Mouse (Mus musculus): Measurements from ENCODE around the gene Ttc9c. TPM values are rescaled to one million over a fixed set of nuclear protein-coding genes. Genes with fewer than 3 reads are reported as not detected.

The Ttc9c gene
- polyA plus RNA-seq, 1 experiment from 2014 or later: 50.6 TPM

DNA sequence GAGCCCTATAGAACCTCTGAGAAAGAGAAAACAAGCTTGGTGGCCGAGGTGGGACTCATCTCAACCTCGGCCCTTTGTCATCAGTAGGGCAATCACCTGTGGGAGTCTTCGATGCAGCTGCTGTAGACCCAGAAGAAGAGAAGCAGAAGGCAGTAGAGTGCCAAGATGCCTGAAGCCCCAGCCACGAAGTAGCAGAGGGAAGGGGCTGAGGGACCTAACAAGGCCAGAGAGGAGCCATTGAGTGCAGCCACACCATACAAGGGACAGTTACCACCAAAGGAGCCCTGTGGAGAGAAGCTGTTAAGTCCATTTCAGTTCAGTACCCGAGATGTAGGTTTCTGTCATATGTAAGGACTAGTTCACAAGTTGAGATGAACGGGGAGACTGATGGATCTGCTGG lies 45.7 kb downstream of the Ttc9c start:
- peak overlapping the region; percentile 99 for H3K4me2 ChIP-seq (ENCODE audit: low read depth)
- no peak for ATAC-seq (ENCODE audit: insufficient read depth, low FRiP score, low TSS enrichment)
- no peaks in the 10 kb centered on the region for H3K27me3 ChIP-seq (ENCODE audit: control insufficient read depth, insufficient read depth, low read length)
- H3K4me3 ChIP-seq (ENCODE audit: low read depth, low read length): peak overlapping the region; percentile 74
- peaks cover 10% of the 10 kb centered on the region for H3K36me3 ChIP-seq (ENCODE audit: control insufficient read depth, insufficient read depth, low read length)
- H3K27ac ChIP-seq (ENCODE audit: low read depth, low read length): no peak overlapping the region
- H3K9ac ChIP-seq (ENCODE audit: low read length): no peak overlapping the region
- peaks cover 15% of the 10 kb centered on the region for H3K4me1 ChIP-seq (ENCODE audit: control insufficient read depth, insufficient read depth, low read length)
- H3K9me3 ChIP-seq (ENCODE audit: control insufficient read depth, low read length): no peaks in the 10 kb centered on the region
- WGBS: 56% methylated on average over 6 of the region's 6 CpGs
- DNase-seq (ENCODE audit: low spot score): no peak

DNA sequence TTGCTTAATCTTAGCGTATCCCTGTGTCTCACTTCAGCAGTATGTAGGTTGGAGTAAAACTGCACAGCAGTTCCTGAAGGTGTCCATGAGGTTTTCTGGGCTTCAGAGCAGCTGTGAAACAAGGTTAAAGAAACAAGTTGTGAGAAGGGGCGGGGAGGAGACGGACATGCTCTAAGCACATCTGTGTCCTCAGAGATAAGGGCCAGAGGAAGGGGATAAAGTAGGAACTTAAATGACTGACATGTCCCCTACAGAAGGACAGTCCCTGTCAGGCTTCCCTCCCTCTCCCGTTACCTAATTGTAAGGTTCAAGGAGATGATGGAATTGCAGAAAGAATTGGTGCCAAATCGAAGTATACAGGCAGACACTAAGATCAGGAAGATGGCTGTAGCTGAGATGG lies 46.1 kb downstream of the Ttc9c start:
- peak overlapping the region; percentile 74 for H3K4me3 ChIP-seq (ENCODE audit: low read depth, low read length)
- H3K27me3 ChIP-seq (ENCODE audit: control insufficient read depth, insufficient read depth, low read length): no peaks in the 10 kb centered on the region
- H3K4me2 ChIP-seq (ENCODE audit: low read depth): peak overlapping the region; percentile 99
- 82% methylated on average over 5 of the region's 5 CpGs for WGBS
- no peak overlapping the region for H3K27ac ChIP-seq (ENCODE audit: low read depth, low read length)
- peaks cover 15% of the 10 kb centered on the region for H3K4me1 ChIP-seq (ENCODE audit: control insufficient read depth, insufficient read depth, low read length)
- H3K9ac ChIP-seq (ENCODE audit: low read length): no peak overlapping the region
- DNase-seq (ENCODE audit: low spot score) (no peak), ATAC-seq (ENCODE audit: insufficient read depth, low FRiP score, low TSS enrichment) (no peak)
- no peaks in the 10 kb centered on the region for H3K9me3 ChIP-seq (ENCODE audit: control insufficient read depth, low read length)
- peaks cover 10% of the 10 kb centered on the region for H3K36me3 ChIP-seq (ENCODE audit: control insufficient read depth, insufficient read depth, low read length)

DNA sequence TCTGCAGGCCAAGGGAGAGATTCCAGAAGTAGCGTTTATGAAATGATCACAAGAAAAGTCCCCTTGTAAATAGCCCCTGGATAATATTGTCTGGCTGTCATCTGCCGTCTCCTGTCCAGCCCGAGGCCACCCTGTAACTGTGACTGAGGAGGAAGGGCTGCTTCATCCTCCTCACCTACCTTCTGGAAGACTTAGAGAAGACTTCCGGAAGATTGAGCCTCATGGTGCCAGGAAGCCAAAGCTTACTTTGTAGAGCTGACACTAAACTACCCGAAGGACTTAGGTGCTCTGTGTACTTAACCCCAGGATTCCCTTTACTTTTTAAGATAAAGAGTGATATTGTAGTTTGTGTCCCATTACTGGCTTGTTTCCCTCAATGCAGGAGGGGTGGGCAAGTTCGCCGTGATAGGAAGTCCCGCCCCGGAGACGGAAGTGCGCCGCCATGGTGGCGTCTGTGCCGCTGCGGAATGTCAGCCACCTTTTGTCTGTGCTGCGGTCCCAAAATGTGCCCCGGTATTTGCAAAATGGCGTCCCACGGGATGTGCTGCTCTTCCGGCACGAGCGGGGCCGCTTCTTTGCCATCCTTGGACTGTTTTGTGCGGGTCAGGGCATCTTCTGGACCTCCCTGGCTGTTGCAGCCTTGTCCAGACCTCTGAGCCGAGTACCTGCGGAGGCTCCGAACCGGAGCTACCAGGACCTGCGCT lies 48.4 kb downstream of the Ttc9c start, which contains the start of gene Tmem223:
Gene Tmem223 (plus strand): TSS at position 430 of the 704 bp plus-strand sequence.
- peak within 1 kb of the TSS; percentile 94 for H3K9ac ChIP-seq (ENCODE audit: low read length)

DNA sequence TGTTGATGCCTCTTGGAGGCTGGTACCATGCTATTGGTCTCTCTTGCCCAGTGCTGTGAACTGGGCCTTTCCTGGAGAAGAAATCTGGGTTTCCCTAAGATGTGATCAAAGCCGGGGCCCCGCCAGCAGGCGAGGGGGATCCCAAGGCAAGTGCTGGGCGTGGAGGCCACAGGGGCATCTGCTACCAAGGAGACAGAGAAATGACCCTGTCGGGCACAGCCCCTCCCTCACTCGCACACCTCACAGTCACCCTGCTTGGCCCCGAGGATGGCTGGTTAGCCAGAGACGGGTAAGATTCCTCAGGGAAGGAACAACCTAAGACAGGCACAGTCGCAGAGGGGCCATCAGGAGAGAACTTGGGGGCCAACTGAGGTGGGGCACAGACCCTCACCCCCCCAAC lies 53.6 kb downstream of the Ttc9c start:
- H3K4me2 ChIP-seq (ENCODE audit: low read depth): no peak overlapping the region
- no peaks in the 10 kb centered on the region for H3K4me1 ChIP-seq (ENCODE audit: control insufficient read depth, insufficient read depth, low read length)
- peaks cover 42% of the 10 kb centered on the region for H3K36me3 ChIP-seq (ENCODE audit: control insufficient read depth, insufficient read depth, low read length)
- no peak overlapping the region for H3K27ac ChIP-seq (ENCODE audit: low read depth, low read length)
- DNase-seq (ENCODE audit: low spot score) (no peak), ATAC-seq (ENCODE audit: insufficient read depth, low FRiP score, low TSS enrichment) (no peak)
- H3K4me3 ChIP-seq (ENCODE audit: low read depth, low read length): no peak overlapping the region
- peaks cover 2% of the 10 kb centered on the region; the same call in 1 of the 2 replicates for H3K9me3 ChIP-seq (ENCODE audit: control insufficient read depth, low read length)
- no peak overlapping the region for H3K9ac ChIP-seq (ENCODE audit: low read length)
- WGBS: 97% methylated on average over 9 of the region's 9 CpGs
- H3K27me3 ChIP-seq (ENCODE audit: control insufficient read depth, insufficient read depth, low read length): no peaks in the 10 kb centered on the region

More for the DNA sequence above, 48.4 kb downstream of the Ttc9c start, which contains the start of gene Tmem223:
- peak within 1 kb of the TSS; percentile 49 for H3K4me2 ChIP-seq (ENCODE audit: low read depth)
- H3K27ac ChIP-seq (ENCODE audit: low read depth, low read length): peak within 1 kb of the TSS; percentile 78
- H3K4me3 ChIP-seq (ENCODE audit: low read depth, low read length): peak within 1 kb of the TSS; percentile 83
- ATAC-seq (ENCODE audit: insufficient read depth, low FRiP score, low TSS enrichment) (peak; percentile 28; the same call in 1 of the 2 replicates), DNase-seq (ENCODE audit: low spot score) (peak; percentile 84)
- H3K4me1 ChIP-seq (ENCODE audit: control insufficient read depth, insufficient read depth, low read length): peaks cover 15% of the 10 kb centered on the region
- H3K9me3 ChIP-seq (ENCODE audit: control insufficient read depth, low read length): no peaks in the 10 kb centered on the region
- 21% methylated on average over 29 of the region's 29 CpGs for WGBS
- peaks cover 25% of the 10 kb centered on the region for H3K36me3 ChIP-seq (ENCODE audit: control insufficient read depth, insufficient read depth, low read length)
- H3K27me3 ChIP-seq (ENCODE audit: control insufficient read depth, insufficient read depth, low read length): no peaks in the 10 kb centered on the region

DNA sequence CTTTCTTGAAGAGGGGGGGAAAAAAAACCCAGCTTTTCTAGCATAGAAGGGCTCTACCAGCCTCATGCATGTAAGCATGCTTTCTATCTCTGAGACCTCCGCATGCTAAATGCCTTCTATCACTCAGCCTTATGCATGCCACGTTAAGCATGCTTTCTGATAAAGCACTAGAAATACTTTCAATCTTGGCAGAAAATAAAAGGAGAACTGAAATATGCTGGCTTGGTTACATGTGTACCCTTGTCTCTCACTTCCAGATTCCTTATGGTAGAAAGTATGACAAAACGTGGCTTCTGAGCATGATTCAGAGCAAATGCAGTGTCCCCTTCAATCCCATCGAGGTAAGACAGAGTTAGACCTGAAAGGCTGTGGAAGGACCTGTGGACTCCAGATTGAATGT lies 55.9 kb downstream of the Ttc9c start:
- DNase-seq (ENCODE audit: low spot score) (no peak), ATAC-seq (ENCODE audit: insufficient read depth, low FRiP score, low TSS enrichment) (no peak)
- Histone ChIP-seq H3K4me1 (ENCODE audit: control insufficient read depth, insufficient read depth, low read length) (peaks cover 2% of the 10 kb centered on the region; the same call in 1 of the 2 replicates), H3K9ac (ENCODE audit: low read length) (no peak overlapping the region), H3K27me3 (ENCODE audit: control insufficient read depth, insufficient read depth, low read length) (no peaks in the 10 kb centered on the region), H3K4me2 (ENCODE audit: low read depth) (no peak overlapping the region), H3K36me3 (ENCODE audit: control insufficient read depth, insufficient read depth, low read length) (peaks cover 35% of the 10 kb centered on the region), H3K9me3 (ENCODE audit: control insufficient read depth, low read length) (peaks cover 2% of the 10 kb centered on the region; the same call in 1 of the 2 replicates), H3K27ac (ENCODE audit: low read depth, low read length) (no peak overlapping the region), H3K4me3 (ENCODE audit: low read depth, low read length) (no peak overlapping the region)
- 92% methylated on average over 4 of the region's 4 CpGs for WGBS

- H3K4me1 ChIP-seq (ENCODE audit: control insufficient read depth, insufficient read depth, low read length): peaks cover 7% of the 10 kb centered on the region
- H3K27ac ChIP-seq (ENCODE audit: low read depth, low read length): no peak overlapping the region
- H3K9me3 ChIP-seq (ENCODE audit: control insufficient read depth, low read length): peaks cover 2% of the 10 kb centered on the region; the same call in 1 of the 2 replicates
- no peak for DNase-seq (ENCODE audit: low spot score)
- no peak overlapping the region for H3K9ac ChIP-seq (ENCODE audit: low read length)
- no peak for ATAC-seq (ENCODE audit: insufficient read depth, low FRiP score, low TSS enrichment)
- H3K4me3 ChIP-seq (ENCODE audit: low read depth, low read length): no peak overlapping the region
- no peaks in the 10 kb centered on the region for H3K27me3 ChIP-seq (ENCODE audit: control insufficient read depth, insufficient read depth, low read length)
- no peak overlapping the region for H3K4me2 ChIP-seq (ENCODE audit: low read depth)
- WGBS: 95% methylated on average over 2 of the region's 2 CpGs
- peaks cover 21% of the 10 kb centered on the region for H3K36me3 ChIP-seq (ENCODE audit: control insufficient read depth, insufficient read depth, low read length)
Measured at GRCm38 (mm10) chr19:8760757-8761156, 58.4 kb downstream of the Ttc9c start.

Other genes starting within 250 kb of the Ttc9c start
- 0.20 TPM in 1 of 2 replicates, not detected in the other for gene Slc22a8, start 228.1 kb downstream of the Ttc9c start, polyA plus RNA-seq (2014; fragmentation: Nextera tagmentation; extraction: Ambion mirVana)
- 0.53 and 0.69 TPM in 2 replicates for gene Slc22a6, start 201.3 kb downstream of the Ttc9c start, polyA plus RNA-seq (2014; fragmentation: Nextera tagmentation; extraction: Ambion mirVana)
- gene Chrm1, start 155.5 kb downstream of the Ttc9c start, polyA plus RNA-seq (2014; fragmentation: Nextera tagmentation; extraction: Ambion mirVana): 0.05 TPM in 2 replicates
- 132 and 135 TPM in 2 replicates for gene Slc3a2, start 96.0 kb downstream of the Ttc9c start, polyA plus RNA-seq (2014; fragmentation: Nextera tagmentation; extraction: Ambion mirVana)
- 87.8 and 92.8 TPM in 2 replicates for gene Wdr74, start 83.5 kb downstream of the Ttc9c start, polyA plus RNA-seq (2014; fragmentation: Nextera tagmentation; extraction: Ambion mirVana)
- 1.4 and 2.1 TPM in 2 replicates for gene 1700092M07Rik, start 78.6 kb downstream of the Ttc9c start, polyA plus RNA-seq (2014; fragmentation: Nextera tagmentation; extraction: Ambion mirVana)
- gene Stx5a, start 77.9 kb downstream of the Ttc9c start, polyA plus RNA-seq (2014; fragmentation: Nextera tagmentation; extraction: Ambion mirVana): 97.6 and 103 TPM in 2 replicates
- gene Nxf1, start 62.3 kb downstream of the Ttc9c start, polyA plus RNA-seq (2014; fragmentation: Nextera tagmentation; extraction: Ambion mirVana): 243 and 245 TPM in 2 replicates
- 181 and 195 TPM in 2 replicates for gene Tmem223, start 48.3 kb downstream of the Ttc9c start, polyA plus RNA-seq (2014; fragmentation: Nextera tagmentation; extraction: Ambion mirVana)
- gene Tmem179b, start 44.9 kb downstream of the Ttc9c start, polyA plus RNA-seq (2014; fragmentation: Nextera tagmentation; extraction: Ambion mirVana): 41.8 and 46.7 TPM in 2 replicates
- gene Taf6l, start 32.9 kb downstream of the Ttc9c start, polyA plus RNA-seq (2014; fragmentation: Nextera tagmentation; extraction: Ambion mirVana): 20.7 and 22.4 TPM in 2 replicates
- 172 and 182 TPM in 2 replicates for gene Polr2g, start 20.8 kb downstream of the Ttc9c start, polyA plus RNA-seq (2014; fragmentation: Nextera tagmentation; extraction: Ambion mirVana)
- gene Zbtb3, start 16.8 kb downstream of the Ttc9c start, polyA plus RNA-seq (2014; fragmentation: Nextera tagmentation; extraction: Ambion mirVana): 6.6 and 7.2 TPM in 2 replicates
- gene Hnrnpul2, start 677 bp upstream of the Ttc9c start, polyA plus RNA-seq (2014; fragmentation: Nextera tagmentation; extraction: Ambion mirVana): 5.7 and 6.1 TPM in 2 replicates
- gene AC129217.1, start 10.4 kb upstream of the Ttc9c start, polyA plus RNA-seq (2014; fragmentation: Nextera tagmentation; extraction: Ambion mirVana): 0.57 TPM in 1 of 2 replicates, not detected in the other
- gene Bscl2, start 18.1 kb upstream of the Ttc9c start, polyA plus RNA-seq (2014; fragmentation: Nextera tagmentation; extraction: Ambion mirVana): 54.1 and 55.3 TPM in 2 replicates
- gene Gng3, start 19.9 kb upstream of the Ttc9c start, polyA plus RNA-seq (2014; fragmentation: Nextera tagmentation; extraction: Ambion mirVana): 137 and 151 TPM in 2 replicates
- gene Lrrn4cl, start 31.4 kb upstream of the Ttc9c start, polyA plus RNA-seq (2014; fragmentation: Nextera tagmentation; extraction: Ambion mirVana): 0.32 and 0.44 TPM in 2 replicates
- gene Ubxn1, start 52.2 kb upstream of the Ttc9c start, polyA plus RNA-seq (2014; fragmentation: Nextera tagmentation; extraction: Ambion mirVana): 182 and 186 TPM in 2 replicates
- 52.9 and 55.0 TPM in 2 replicates for gene Uqcc3, start 61.6 kb upstream of the Ttc9c start, polyA plus RNA-seq (2014; fragmentation: Nextera tagmentation; extraction: Ambion mirVana)
- 93.5 and 93.8 TPM in 2 replicates for gene Lbhd1, start 64.4 kb upstream of the Ttc9c start, polyA plus RNA-seq (2014; fragmentation: Nextera tagmentation; extraction: Ambion mirVana)
- not detected in 2 replicates for gene Gm49403, start 64.6 kb upstream of the Ttc9c start, polyA plus RNA-seq (2014; fragmentation: Nextera tagmentation; extraction: Ambion mirVana)
- gene 1810009A15Rik, start 69.5 kb upstream of the Ttc9c start, polyA plus RNA-seq (2014; fragmentation: Nextera tagmentation; extraction: Ambion mirVana): 103 and 112 TPM in 2 replicates
- gene Gm49416, start 69.6 kb upstream of the Ttc9c start, polyA plus RNA-seq (2014; fragmentation: Nextera tagmentation; extraction: Ambion mirVana): not detected in 2 replicates
- gene Ints5, start 73.7 kb upstream of the Ttc9c start, polyA plus RNA-seq (2014; fragmentation: Nextera tagmentation; extraction: Ambion mirVana): 40.8 and 49.9 TPM in 2 replicates
- gene Ganab, start 78.7 kb upstream of the Ttc9c start, polyA plus RNA-seq (2014; fragmentation: Nextera tagmentation; extraction: Ambion mirVana): 116 and 128 TPM in 2 replicates
- 50.6 and 59.0 TPM in 2 replicates for gene B3gat3, start 101.0 kb upstream of the Ttc9c start, polyA plus RNA-seq (2014; fragmentation: Nextera tagmentation; extraction: Ambion mirVana)
- 0.88 and 1.2 TPM in 2 replicates for gene Rom1, start 110.0 kb upstream of the Ttc9c start, polyA plus RNA-seq (2014; fragmentation: Nextera tagmentation; extraction: Ambion mirVana)
- 7.9 and 9.3 TPM in 2 replicates for gene Eml3, start 110.2 kb upstream of the Ttc9c start, polyA plus RNA-seq (2014; fragmentation: Nextera tagmentation; extraction: Ambion mirVana)
- gene Mta2, start 122.5 kb upstream of the Ttc9c start, polyA plus RNA-seq (2014; fragmentation: Nextera tagmentation; extraction: Ambion mirVana): 55.6 and 57.5 TPM in 2 replicates
- 30.2 and 36.3 TPM in 2 replicates for gene Tut1, start 134.5 kb upstream of the Ttc9c start, polyA plus RNA-seq (2014; fragmentation: Nextera tagmentation; extraction: Ambion mirVana)
- 468 and 469 TPM in 2 replicates for gene Eef1g, start 147.7 kb upstream of the Ttc9c start, polyA plus RNA-seq (2014; fragmentation: Nextera tagmentation; extraction: Ambion mirVana)
- 4.4 and 4.5 TPM in 2 replicates for gene Ahnak, start 170.0 kb upstream of the Ttc9c start, polyA plus RNA-seq (2014; fragmentation: Nextera tagmentation; extraction: Ambion mirVana)

All from neural tube, embryonic 11.5 days (tissue).